Mouse (Mus musculus): ENCODE results near the gene Med13l. TPM values are rescaled to one million over a fixed set of nuclear protein-coding genes. Genes with fewer than 3 reads are reported as not detected.

Gene Med13l
- polyA plus RNA-seq, 1 experiment from 2014 or later, result 20.5 TPM

DNA sequence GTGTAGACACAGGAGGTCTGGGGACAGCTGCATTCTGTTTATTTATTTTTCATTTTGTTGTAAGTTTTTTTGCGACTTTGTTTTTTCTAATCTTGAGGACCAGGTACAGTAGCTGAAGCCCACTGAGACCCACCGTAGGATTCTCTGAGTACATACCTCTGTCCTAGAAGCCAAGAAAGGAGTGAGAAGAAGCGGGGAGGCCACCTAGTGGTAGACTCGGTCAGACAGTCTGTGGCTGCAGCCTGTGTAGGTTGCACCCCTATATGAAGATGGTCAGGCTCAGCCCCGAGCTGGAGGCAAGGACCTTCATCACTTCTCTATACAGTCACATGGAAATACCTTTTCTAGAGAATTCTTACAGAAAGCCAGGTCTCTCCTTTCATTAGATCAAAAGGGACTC lies 202.9 kb downstream of the Med13l start:
- no peak overlapping the region for H3K27ac ChIP-seq (replicated peaks; ENCODE audit: low read depth, low read length)
- no peak overlapping the region for H3K4me3 ChIP-seq (replicated peaks; ENCODE audit: low read depth, low read length)
- ATAC-seq (ENCODE audit: low FRiP score, low TSS enrichment), result no peak
- H3K27me3 ChIP-seq (ENCODE audit: control insufficient read depth, insufficient read depth, low read length), result no peaks in the 10 kb centered on the region
- H3K9me3 ChIP-seq (ENCODE audit: control insufficient read depth, low read length), result no peaks in the 10 kb centered on the region
- H3K4me1 ChIP-seq (ENCODE audit: control insufficient read depth, insufficient read depth, low read length), result no peaks in the 10 kb centered on the region
- H3K4me2 ChIP-seq (ENCODE audit: low read length), result no peak overlapping the region
- no peak overlapping the region for H3K9ac ChIP-seq (replicated peaks; ENCODE audit: low read length)
- 58% methylated on average over 5 of the region's 5 CpGs for WGBS
- peaks cover 59% of the 10 kb centered on the region for H3K36me3 ChIP-seq (ENCODE audit: control insufficient read depth, insufficient read depth, low read length)
- DNase-seq, result peak; percentile 57

- H3K9me3 ChIP-seq (ENCODE audit: control insufficient read depth, low read length), result no peaks in the 10 kb centered on the region
- peaks cover 3% of the 10 kb centered on the region; the same call in 1 of the 2 replicates for H3K36me3 ChIP-seq (ENCODE audit: control insufficient read depth, insufficient read depth, low read length)
- H3K4me1 ChIP-seq (ENCODE audit: control insufficient read depth, insufficient read depth, low read length), result no peaks in the 10 kb centered on the region
- peaks cover 3% of the 10 kb centered on the region; the same call in 1 of the 2 replicates for H3K27me3 ChIP-seq (ENCODE audit: control insufficient read depth, insufficient read depth, low read length)
- whole genome bisulfite sequencing, result 32% methylated on average over 6 of the region's 6 CpGs
- ATAC-seq (ENCODE audit: low FRiP score, low TSS enrichment) (no peak), DNase-seq (peak; percentile 30)
- no peak overlapping the region for H3K4me3 ChIP-seq (replicated peaks; ENCODE audit: low read depth, low read length)
- no peak overlapping the region for H3K27ac ChIP-seq (replicated peaks; ENCODE audit: low read depth, low read length)
- H3K9ac ChIP-seq (replicated peaks; ENCODE audit: low read length), result peak overlapping the region; percentile 13; the same call in 1 of the 2 replicates
- H3K4me2 ChIP-seq (ENCODE audit: low read length), result no peak overlapping the region
These were observed 208.7 kb downstream of the Med13l start for GRCm38 (mm10) chr5:118769143-118769542.

DNA sequence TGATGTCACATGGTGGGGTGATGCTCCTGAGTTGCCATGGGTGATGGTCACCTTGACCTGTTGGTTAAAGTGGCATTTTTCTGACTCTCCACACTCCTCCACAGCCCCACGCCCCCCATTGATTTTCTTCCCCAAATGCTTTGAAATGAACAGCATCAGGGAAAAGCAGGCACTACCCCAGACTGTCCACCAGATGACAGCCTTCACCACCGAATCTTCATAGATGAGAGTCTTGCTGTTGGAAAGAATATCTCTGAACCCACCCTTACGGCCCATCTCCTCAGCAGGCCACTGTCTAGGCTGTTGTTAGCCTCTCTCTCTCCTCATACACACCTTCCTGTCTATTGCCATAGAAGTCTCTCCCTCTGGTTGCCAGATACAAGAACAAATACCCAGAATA lies 213.4 kb downstream of the Med13l start:
- ATAC-seq (ENCODE audit: low FRiP score, low TSS enrichment), result no peak; the same call in 1 of the 2 replicates
- Histone ChIP-seq H3K9me3 (ENCODE audit: control insufficient read depth, low read length) (no peaks in the 10 kb centered on the region), H3K27me3 (ENCODE audit: control insufficient read depth, insufficient read depth, low read length) (peaks cover 3% of the 10 kb centered on the region; the same call in 1 of the 2 replicates), H3K4me2 (ENCODE audit: low read length) (no peak overlapping the region), H3K36me3 (ENCODE audit: control insufficient read depth, insufficient read depth, low read length) (no peaks in the 10 kb centered on the region), H3K27ac (replicated peaks; ENCODE audit: low read depth, low read length) (no peak overlapping the region), H3K4me3 (replicated peaks; ENCODE audit: low read depth, low read length) (no peak overlapping the region), H3K4me1 (ENCODE audit: control insufficient read depth, insufficient read depth, low read length) (no peaks in the 10 kb centered on the region), H3K9ac (replicated peaks; ENCODE audit: low read length) (no peak overlapping the region)
- WGBS, result 37% methylated on average over 3 of the region's 3 CpGs
- peak; percentile 83 for DNase-seq

GRCm38 (mm10) chr5:118776396-118776795 lies 215.9 kb downstream of the Med13l start:
- Histone ChIP-seq H3K27me3 (ENCODE audit: control insufficient read depth, insufficient read depth, low read length) (peaks cover 7% of the 10 kb centered on the region; the same call in 1 of the 2 replicates), H3K4me3 (replicated peaks; ENCODE audit: low read depth, low read length) (no peak overlapping the region), H3K9me3 (ENCODE audit: control insufficient read depth, low read length) (no peaks in the 10 kb centered on the region), H3K9ac (replicated peaks; ENCODE audit: low read length) (no peak overlapping the region), H3K36me3 (ENCODE audit: control insufficient read depth, insufficient read depth, low read length) (no peaks in the 10 kb centered on the region), H3K4me2 (ENCODE audit: low read length) (no peak overlapping the region), H3K4me1 (ENCODE audit: control insufficient read depth, insufficient read depth, low read length) (no peaks in the 10 kb centered on the region), H3K27ac (replicated peaks; ENCODE audit: low read depth, low read length) (no peak overlapping the region)
- WGBS, result 83% methylated on average over 6 of the region's 6 CpGs
- no peak for DNase-seq
- ATAC-seq (ENCODE audit: low FRiP score, low TSS enrichment), result no peak

- Histone ChIP-seq H3K4me3 (replicated peaks; ENCODE audit: low read depth, low read length) (no peak overlapping the region), H3K4me1 (ENCODE audit: control insufficient read depth, insufficient read depth, low read length) (no peaks in the 10 kb centered on the region), H3K27me3 (ENCODE audit: control insufficient read depth, insufficient read depth, low read length) (peaks cover 7% of the 10 kb centered on the region), H3K9me3 (ENCODE audit: control insufficient read depth, low read length) (no peaks in the 10 kb centered on the region), H3K4me2 (ENCODE audit: low read length) (no peak overlapping the region), H3K36me3 (ENCODE audit: control insufficient read depth, insufficient read depth, low read length) (no peaks in the 10 kb centered on the region), H3K27ac (replicated peaks; ENCODE audit: low read depth, low read length) (no peak overlapping the region), H3K9ac (replicated peaks; ENCODE audit: low read length) (no peak overlapping the region)
- DNase-seq, result peak; percentile 85
- WGBS, result 11% methylated on average over 17 of the region's 17 CpGs
- no peak for ATAC-seq (ENCODE audit: low FRiP score, low TSS enrichment)
These were observed 221.1 kb downstream of the Med13l start for GRCm38 (mm10) chr5:118781598-118781997.

DNA sequence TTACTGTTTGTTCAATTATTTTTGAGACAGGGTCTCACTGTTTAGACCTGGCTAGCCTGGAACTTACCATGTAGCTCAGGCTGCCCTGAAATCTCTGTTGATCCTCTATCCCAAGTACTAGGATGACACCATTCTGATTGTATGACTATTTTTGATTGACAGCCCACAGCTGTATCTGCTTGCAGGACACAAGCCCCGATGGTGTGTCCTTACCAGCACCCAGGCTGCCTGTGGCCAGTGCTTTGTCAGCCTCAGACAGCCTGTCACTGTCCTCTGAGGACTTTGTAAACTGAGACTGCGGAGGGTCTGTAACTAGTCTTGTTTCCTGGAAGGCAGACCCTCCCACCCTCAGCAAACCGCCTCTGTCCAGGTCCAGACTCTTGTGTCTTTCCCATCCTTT lies 221.7 kb downstream of the Med13l start:
- Histone ChIP-seq H3K4me1 (ENCODE audit: control insufficient read depth, insufficient read depth, low read length) (no peaks in the 10 kb centered on the region), H3K27me3 (ENCODE audit: control insufficient read depth, insufficient read depth, low read length) (peaks cover 7% of the 10 kb centered on the region), H3K36me3 (ENCODE audit: control insufficient read depth, insufficient read depth, low read length) (no peaks in the 10 kb centered on the region), H3K9me3 (ENCODE audit: control insufficient read depth, low read length) (no peaks in the 10 kb centered on the region), H3K9ac (replicated peaks; ENCODE audit: low read length) (no peak overlapping the region), H3K4me2 (ENCODE audit: low read length) (no peak overlapping the region), H3K4me3 (replicated peaks; ENCODE audit: low read depth, low read length) (no peak overlapping the region), H3K27ac (replicated peaks; ENCODE audit: low read depth, low read length) (no peak overlapping the region)
- DNase-seq, result no peak
- 83% methylated on average over 3 of the region's 3 CpGs for WGBS
- no peak for ATAC-seq (ENCODE audit: low FRiP score, low TSS enrichment)

GRCm38 (mm10) chr5:118789226-118789625 lies 228.7 kb downstream of the Med13l start:
- no peak for ATAC-seq (ENCODE audit: low FRiP score, low TSS enrichment)

DNA sequence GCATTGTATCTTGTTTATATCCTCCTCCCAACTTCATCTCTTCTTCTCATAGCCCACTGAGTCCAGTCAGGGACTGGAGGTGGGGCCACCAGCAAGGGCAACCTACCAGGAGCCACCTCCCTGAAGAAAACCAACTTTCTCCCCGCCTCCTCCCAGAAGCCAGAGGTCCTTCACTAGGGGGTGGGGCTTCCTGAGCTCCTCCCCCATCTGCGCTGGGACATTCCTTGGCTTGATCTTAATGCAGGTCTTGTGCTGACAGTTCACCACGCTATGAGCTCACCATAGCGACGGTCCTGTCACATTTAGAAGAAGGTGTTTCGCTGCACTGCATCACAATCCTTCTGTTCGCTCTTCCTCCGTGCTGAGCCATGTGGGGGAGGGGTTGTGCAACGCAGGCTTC lies 229.3 kb downstream of the Med13l start:
- no peak for ATAC-seq (ENCODE audit: low FRiP score, low TSS enrichment)
- 61% methylated on average over 9 of the region's 9 CpGs for WGBS

More at GRCm38 (mm10) chr5:118789226-118789625, 228.7 kb downstream of the Med13l start:
- H3K4me3 ChIP-seq (replicated peaks; ENCODE audit: low read depth, low read length), result no peak overlapping the region
- no peak overlapping the region for H3K4me2 ChIP-seq (ENCODE audit: low read length)
- no peaks in the 10 kb centered on the region for H3K36me3 ChIP-seq (ENCODE audit: control insufficient read depth, insufficient read depth, low read length)
- no peak for DNase-seq
- no peak overlapping the region for H3K9ac ChIP-seq (replicated peaks; ENCODE audit: low read length)
- WGBS, result 88% methylated on average over 11 of the region's 11 CpGs
- H3K27ac ChIP-seq (replicated peaks; ENCODE audit: low read depth, low read length), result no peak overlapping the region
- H3K27me3 ChIP-seq (ENCODE audit: control insufficient read depth, insufficient read depth, low read length), result no peaks in the 10 kb centered on the region
- no peaks in the 10 kb centered on the region for H3K9me3 ChIP-seq (ENCODE audit: control insufficient read depth, low read length)
- no peaks in the 10 kb centered on the region for H3K4me1 ChIP-seq (ENCODE audit: control insufficient read depth, insufficient read depth, low read length)

DNA sequence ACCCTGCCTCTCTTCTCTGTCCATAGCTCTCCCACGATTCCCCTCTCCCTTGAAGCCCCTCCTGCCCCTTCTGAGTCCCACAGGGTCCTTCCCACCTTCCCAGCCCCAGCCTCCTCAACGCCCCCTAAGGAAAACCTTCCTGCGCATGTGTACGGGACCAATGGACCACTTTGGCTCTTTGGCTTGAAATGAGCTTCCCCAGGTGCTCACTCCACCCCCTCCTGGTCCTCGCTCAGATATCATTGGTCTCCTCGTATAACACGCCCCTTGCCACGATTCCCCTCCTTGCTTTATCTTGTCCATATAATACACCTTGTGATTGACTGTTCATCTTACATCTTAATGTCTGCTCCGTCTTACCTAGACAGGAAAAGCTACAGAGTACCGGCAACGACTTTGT lies 237.3 kb downstream of the Med13l start:
- no peak overlapping the region for H3K27ac ChIP-seq (replicated peaks; ENCODE audit: low read depth, low read length)
- H3K9me3 ChIP-seq (ENCODE audit: control insufficient read depth, low read length), result no peaks in the 10 kb centered on the region
- no peaks in the 10 kb centered on the region for H3K27me3 ChIP-seq (ENCODE audit: control insufficient read depth, insufficient read depth, low read length)
- no peak overlapping the region for H3K4me3 ChIP-seq (replicated peaks; ENCODE audit: low read depth, low read length)
- no peak for ATAC-seq (ENCODE audit: low FRiP score, low TSS enrichment)
- no peak overlapping the region for H3K4me2 ChIP-seq (ENCODE audit: low read length)
- no peaks in the 10 kb centered on the region for H3K36me3 ChIP-seq (ENCODE audit: control insufficient read depth, insufficient read depth, low read length)
- H3K4me1 ChIP-seq (ENCODE audit: control insufficient read depth, insufficient read depth, low read length), result no peaks in the 10 kb centered on the region
- H3K9ac ChIP-seq (replicated peaks; ENCODE audit: low read length), result no peak overlapping the region
- 92% methylated on average over 11 of the region's 11 CpGs for WGBS
- DNase-seq, result no peak

More for the DNA sequence above, 229.3 kb downstream of the Med13l start:
- H3K4me3 ChIP-seq (replicated peaks; ENCODE audit: low read depth, low read length), result no peak overlapping the region
- H3K4me1 ChIP-seq (ENCODE audit: control insufficient read depth, insufficient read depth, low read length), result no peaks in the 10 kb centered on the region
- H3K36me3 ChIP-seq (ENCODE audit: control insufficient read depth, insufficient read depth, low read length), result no peaks in the 10 kb centered on the region
- H3K27ac ChIP-seq (replicated peaks; ENCODE audit: low read depth, low read length), result no peak overlapping the region
- no peak overlapping the region for H3K4me2 ChIP-seq (ENCODE audit: low read length)
- no peaks in the 10 kb centered on the region for H3K9me3 ChIP-seq (ENCODE audit: control insufficient read depth, low read length)
- no peaks in the 10 kb centered on the region for H3K27me3 ChIP-seq (ENCODE audit: control insufficient read depth, insufficient read depth, low read length)
- no peak for DNase-seq
- no peak overlapping the region for H3K9ac ChIP-seq (replicated peaks; ENCODE audit: low read length)

All from midbrain, embryonic 14.5 days (tissue).